Comparison of ENCODE assay signal across 8 mouse cellular contexts in the genomic region with DNA sequence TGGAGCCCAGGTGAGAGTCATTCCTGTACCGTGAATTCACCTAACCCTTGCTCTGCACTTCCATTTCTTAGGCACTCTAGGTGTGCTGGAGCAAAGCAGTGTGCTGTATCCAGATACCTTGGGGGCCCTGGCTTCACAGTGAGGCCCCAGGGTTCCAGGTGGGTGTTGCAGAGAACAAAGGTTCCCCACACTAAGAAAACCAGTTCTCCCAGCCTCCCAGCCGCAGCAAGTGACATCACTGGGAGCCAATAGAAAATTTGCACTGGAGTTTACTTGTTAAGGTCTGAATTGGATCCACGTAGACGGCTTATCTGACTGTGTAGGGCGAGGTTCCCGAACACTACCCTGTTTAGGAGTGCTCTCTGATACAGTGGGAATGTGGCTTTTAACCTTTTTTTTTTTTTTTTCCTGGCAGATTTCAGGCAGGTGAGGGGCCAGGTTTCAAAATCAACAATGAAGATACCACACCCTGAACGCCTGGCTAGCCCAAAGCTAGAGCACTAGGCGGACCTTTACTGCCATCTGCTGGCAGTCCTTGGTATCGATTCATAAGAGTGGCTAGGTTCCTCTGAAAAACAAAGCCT. TPM values are rescaled to one million over a fixed set of nuclear protein-coding genes. Genes with fewer than 3 reads are reported as not detected.
DNase-seq lines count a peak whose midpoint lies in the region; ATAC-seq and TF ChIP-seq lines count a peak whose summit lies in the region.

No protein-coding gene starts in this region.

- peak; percentile 76 for ATAC-seq in Patski
- ATAC-seq in granulocyte monocyte progenitor cell, adult 5-6 weeks (replicated peaks; ENCODE audit: poor library complexity, severe bottlenecking) = peak; percentile 44
- ATAC-seq in liver, embryonic 13.5 days (ENCODE audit: low read depth) = peak; percentile 36; the same call in 1 of the 2 replicates
- peak; percentile 63 for ATAC-seq in neural tube, embryonic 12.5 days (ENCODE audit: low FRiP score, low read depth)

- H3K27me3 ChIP-seq in Patski = no peaks in the 10 kb centered on the region
- H3K27me3 ChIP-seq in liver, embryonic 13.5 days = no peaks in the 10 kb centered on the region
- no peaks in the 10 kb centered on the region for H3K27me3 ChIP-seq in neural tube, embryonic 12.5 days (replicated peaks)

- POLR2A ChIA-PET in Patski (lab: Charles Lee) = interaction anchor here (1.1 kb wide), 1 partner anchor 572 kb away, joined by 6 read pairs; no protein-coding TSS in a partner anchor

- no peaks in the 10 kb centered on the region for H3K9me3 ChIP-seq in liver, embryonic 13.5 days (replicated peaks)
- no peaks in the 10 kb centered on the region for H3K9me3 ChIP-seq in neural tube, embryonic 12.5 days

- no peak overlapping the region for H3K9ac ChIP-seq in liver, embryonic 13.5 days
- no peak overlapping the region for H3K9ac ChIP-seq in neural tube, embryonic 12.5 days

- 26% methylated on average over 9 of the region's 9 CpGs for WGBS in liver, embryonic 13.5 days (ENCODE audit: insufficient replicate concordance)
- WGBS in neural tube, embryonic 12.5 days = 28% methylated on average over 9 of the region's 9 CpGs

- no peak for TF ChIP-seq POLR2A in cortical plate, adult 2 months (IDR thresholded peaks at IDR 0.05; ENCODE audit: extremely low read depth, insufficient read depth, low read length)

- TF ChIP-seq CTCF in Patski (IDR thresholded peaks at IDR 0.05) = peak; percentile 77
- peak; percentile 72 for TF ChIP-seq CTCF in cortical plate, adult 2 months (IDR thresholded peaks at IDR 0.05; ENCODE audit: extremely low read depth, insufficient read depth, low read length)

- no peaks in the 10 kb centered on the region for H3K4me1 ChIP-seq in cortical plate, adult 2 months (ENCODE audit: control insufficient read depth, insufficient read depth, low read length)
- H3K4me1 ChIP-seq in liver, embryonic 13.5 days (replicated peaks) = no peaks in the 10 kb centered on the region
- H3K4me1 ChIP-seq in neural tube, embryonic 12.5 days = no peaks in the 10 kb centered on the region

- no peak overlapping the region for H3K4me3 ChIP-seq in cortical plate, adult 2 months (ENCODE audit: insufficient read depth, low read length)
- no peak overlapping the region for H3K4me3 ChIP-seq in liver, embryonic 13.5 days (replicated peaks)
- no peak overlapping the region for H3K4me3 ChIP-seq in neural tube, embryonic 12.5 days

- in situ Hi-C loops in Patski (cut with MboI; ENCODE audit: low pct_unique_long_range_greater_than_20kb) = loop anchor here (10.0 kb wide), 2 partner anchors 568 to 1068 kb away; no protein-coding TSS in a partner anchor

- H3K36me3 ChIP-seq in liver, embryonic 13.5 days = no peaks in the 10 kb centered on the region
- no peaks in the 10 kb centered on the region for H3K36me3 ChIP-seq in neural tube, embryonic 12.5 days

- CTCF ChIA-PET in Patski (lab: Charles Lee) = interaction anchor here (0.8 to 4.0 kb wide), 5 partner anchors 9 to 931 kb away, joined by 3 to 18 read pairs (median 3); no protein-coding TSS in a partner anchor

- H3K27ac ChIP-seq in cortical plate, adult 2 months (ENCODE audit: insufficient read depth, low read length) = no peak overlapping the region
- H3K27ac ChIP-seq in liver, embryonic 13.5 days = no peak overlapping the region
- no peak overlapping the region for H3K27ac ChIP-seq in neural tube, embryonic 12.5 days

- peak; percentile 72 for DNase-seq in A20 (ENCODE audit: low read depth, low spot score)
- DNase-seq in Patski (ENCODE audit: low read depth, low spot score) = no peak
- DNase-seq in kidney, adult 9 months = peak; percentile 64
- DNase-seq in liver, embryonic 13.5 days = no peak
- peak; percentile 80 for DNase-seq in thymus, postnatal 14 days

- no peak overlapping the region for H3K4me2 ChIP-seq in liver, embryonic 13.5 days
- H3K4me2 ChIP-seq in neural tube, embryonic 12.5 days (replicated peaks) = no peak overlapping the region

RNA-seq across cellular contexts. Expression of gene Tmsb4x, which starts 24.1 kb away (rescaled TPM):
- 1,635 TPM for polyA plus RNA-seq in Patski (2021)
- 2,113 and 2,186 TPM in 2 replicates for polyA plus RNA-seq in cortical plate, adult 2 months (2012; rRNA removed)
- total RNA-seq in granulocyte monocyte progenitor cell, adult 5-6 weeks (2014; fragmentation: Nextera tagmentation) = 2,489 and 3,033 TPM in 2 replicates
- total RNA-seq in granulocyte monocyte progenitor cell, adult 5-6 weeks (2017) = 1,767 and 2,018 TPM in 2 replicates
- polyA plus RNA-seq in liver, embryonic 13.5 days (2015; fragmentation: Nextera tagmentation; extraction: Ambion mirVana) = 1,269 and 1,520 TPM in 2 replicates
- 6,094 and 7,057 TPM in 2 replicates for polyA plus RNA-seq in neural tube, embryonic 12.5 days (2016; fragmentation: Nextera tagmentation; extraction: Ambion mirVana)

RNA-seq across cellular contexts. Expression of gene Tlr8, which starts 30.9 kb away (rescaled TPM):
- not detected for polyA plus RNA-seq in Patski (2021)
- 0.08 and 0.09 TPM in 2 replicates for polyA plus RNA-seq in cortical plate, adult 2 months (2012; rRNA removed)
- 3.5 and 3.8 TPM in 2 replicates for total RNA-seq in granulocyte monocyte progenitor cell, adult 5-6 weeks (2014; fragmentation: Nextera tagmentation)
- total RNA-seq in granulocyte monocyte progenitor cell, adult 5-6 weeks (2017) = 0.99 and 1.4 TPM in 2 replicates
- polyA plus RNA-seq in liver, embryonic 13.5 days (2015; fragmentation: Nextera tagmentation; extraction: Ambion mirVana) = 0.36 and 0.37 TPM in 2 replicates
- 0.23 TPM in 1 of 2 replicates, not detected in the other for polyA plus RNA-seq in neural tube, embryonic 12.5 days (2016; fragmentation: Nextera tagmentation; extraction: Ambion mirVana)

Comparison
In these comparisons a context has a peak if more than half of its experiments do, and no peak if none do; other contexts are left out.
1. DNase-seq: peak in A20 (single experiment), kidney, adult 9 months (single experiment) and thymus, postnatal 14 days (single experiment); none in Patski (single experiment) and liver, embryonic 13.5 days (single experiment).
2. Peak in every context shown above with its lines, with median percentiles within 50 percentile points of each other: ATAC-seq.